26 mouse cellular contexts compared by ENCODE assay signal in genomic region chr16:65683703-65684320, GRCm38 (mm10).
DNase-seq lines count a peak whose midpoint lies in the region; ATAC-seq and TF ChIP-seq lines count a peak whose summit lies in the region.
"Had no signal": no experiment of that assay in that cellular context is flagged by ENCODE, and none has a peak within 500 bp of the region (broad histone marks: within the 10 kb centered on the region; RNA-seq: fewer than 3 reads in every experiment).

No protein-coding gene starts in this region.

- H3K4me3 ChIP-seq in hindbrain, embryonic 12.5 days = no peak overlapping the region
- no peak overlapping the region for H3K4me3 ChIP-seq in hindbrain, postnatal 0 days (ENCODE audit: low read length)
- no peak overlapping the region for H3K4me3 ChIP-seq in hindbrain, embryonic 15.5 days
- no peak overlapping the region for H3K4me3 ChIP-seq in hindbrain, embryonic 16.5 days (ENCODE audit: low read length)
- H3K4me3 ChIP-seq in neural tube, embryonic 15.5 days (replicated peaks) = no peak overlapping the region
- H3K4me3 ChIP-seq: embryonic facial prominence, embryonic 12.5 days; embryonic facial prominence, embryonic 15.5 days; gastrocnemius, adult 2 months; heart, embryonic 10.5 days; heart, embryonic 13.5 days; intestine, embryonic 15.5 days had no signal

- H3K27ac ChIP-seq in hindbrain, embryonic 12.5 days = peak overlapping the region; percentile 7; the same call in 1 of the 2 replicates
- H3K27ac ChIP-seq in hindbrain, postnatal 0 days = no peak overlapping the region
- peak overlapping the region; percentile 62; the same call in 1 of the 2 replicates for H3K27ac ChIP-seq in hindbrain, embryonic 15.5 days (replicated peaks)
- H3K27ac ChIP-seq in hindbrain, embryonic 16.5 days (ENCODE audit: low read depth, low read length) = no peak overlapping the region
- H3K27ac ChIP-seq in neural tube, embryonic 15.5 days (replicated peaks) = no peak overlapping the region
- H3K27ac ChIP-seq: embryonic facial prominence, embryonic 12.5 days; embryonic facial prominence, embryonic 15.5 days; gastrocnemius, adult 2 months; heart, embryonic 10.5 days; heart, embryonic 13.5 days; intestine, embryonic 15.5 days had no signal

- H3K27me3 ChIP-seq in hindbrain, embryonic 12.5 days = no peaks in the 10 kb centered on the region
- H3K27me3 ChIP-seq in hindbrain, postnatal 0 days (ENCODE audit: insufficient read depth, low read length) = no peaks in the 10 kb centered on the region
- H3K27me3 ChIP-seq in hindbrain, embryonic 15.5 days = no peaks in the 10 kb centered on the region
- H3K27me3 ChIP-seq in hindbrain, embryonic 16.5 days (replicated peaks; ENCODE audit: control insufficient read depth, insufficient read depth, low read length) = no peaks in the 10 kb centered on the region
- H3K27me3 ChIP-seq in neural tube, embryonic 15.5 days (replicated peaks) = no peaks in the 10 kb centered on the region
- H3K27me3 ChIP-seq: embryonic facial prominence, embryonic 12.5 days; embryonic facial prominence, embryonic 15.5 days; heart, embryonic 13.5 days; intestine, embryonic 15.5 days had no signal

- no peaks in the 10 kb centered on the region for H3K4me1 ChIP-seq in hindbrain, embryonic 12.5 days
- no peaks in the 10 kb centered on the region for H3K4me1 ChIP-seq in hindbrain, postnatal 0 days (ENCODE audit: insufficient read depth, low read length)
- no peaks in the 10 kb centered on the region for H3K4me1 ChIP-seq in hindbrain, embryonic 15.5 days (replicated peaks)
- H3K4me1 ChIP-seq in hindbrain, embryonic 16.5 days (ENCODE audit: control insufficient read depth, insufficient read depth, low read depth, low read length) = no peaks in the 10 kb centered on the region
- H3K4me1 ChIP-seq in neural tube, embryonic 15.5 days = no peaks in the 10 kb centered on the region
- H3K4me1 ChIP-seq: embryonic facial prominence, embryonic 12.5 days; embryonic facial prominence, embryonic 15.5 days; heart, embryonic 10.5 days; heart, embryonic 13.5 days; intestine, embryonic 15.5 days had no signal

- no peak overlapping the region for H3K4me2 ChIP-seq in hindbrain, embryonic 12.5 days (replicated peaks)
- no peak overlapping the region for H3K4me2 ChIP-seq in hindbrain, postnatal 0 days (ENCODE audit: low read depth, low read length)
- H3K4me2 ChIP-seq in hindbrain, embryonic 15.5 days = no peak overlapping the region
- H3K4me2 ChIP-seq in hindbrain, embryonic 16.5 days (ENCODE audit: low read length) = no peak overlapping the region
- no peak overlapping the region for H3K4me2 ChIP-seq in neural tube, embryonic 15.5 days
- H3K4me2 ChIP-seq: embryonic facial prominence, embryonic 12.5 days; embryonic facial prominence, embryonic 15.5 days; heart, embryonic 13.5 days; intestine, embryonic 15.5 days had no signal

- H3K36me3 ChIP-seq in hindbrain, embryonic 12.5 days = no peaks in the 10 kb centered on the region
- H3K36me3 ChIP-seq in hindbrain, postnatal 0 days (ENCODE audit: insufficient read depth, low read length) = no peaks in the 10 kb centered on the region
- H3K36me3 ChIP-seq in hindbrain, embryonic 15.5 days = no peaks in the 10 kb centered on the region
- H3K36me3 ChIP-seq in hindbrain, embryonic 16.5 days (ENCODE audit: control insufficient read depth, insufficient read depth, low read length) = no peaks in the 10 kb centered on the region
- no peaks in the 10 kb centered on the region for H3K36me3 ChIP-seq in neural tube, embryonic 15.5 days
- H3K36me3 ChIP-seq: embryonic facial prominence, embryonic 12.5 days; embryonic facial prominence, embryonic 15.5 days; heart, embryonic 10.5 days; heart, embryonic 13.5 days; intestine, embryonic 15.5 days had no signal

- no peak for DNase-seq in hindbrain, postnatal 0 days (ENCODE audit: low spot score)
- DNase-seq in Muller cell, postnatal 12 days (ENCODE audit: inconsistent ontology term) = peak; percentile 47
- DNase-seq in adipocyte (ENCODE audit: low spot score) = no peak
- DNase-seq: adrenal gland, adult 2 months; adrenal gland, postnatal 14 days; cerebellum, adult 11 months; cerebellum, adult 2 months; cerebellum, adult 9-11 months; cerebellum, postnatal 25 days; forebrain, postnatal 0 days; gastrocnemius, adult 2 months; gastrocnemius, postnatal 14 days; heart, adult 11 months; heart, postnatal 14 days; heart, postnatal 4 days had no signal

- no peaks in the 10 kb centered on the region for H3K9me3 ChIP-seq in hindbrain, embryonic 12.5 days (replicated peaks)
- no peaks in the 10 kb centered on the region for H3K9me3 ChIP-seq in hindbrain, postnatal 0 days (ENCODE audit: low read length)
- no peaks in the 10 kb centered on the region for H3K9me3 ChIP-seq in hindbrain, embryonic 15.5 days
- no peaks in the 10 kb centered on the region for H3K9me3 ChIP-seq in hindbrain, embryonic 16.5 days (ENCODE audit: control insufficient read depth, low read length)
- no peaks in the 10 kb centered on the region for H3K9me3 ChIP-seq in neural tube, embryonic 15.5 days (replicated peaks)
- H3K9me3 ChIP-seq: embryonic facial prominence, embryonic 12.5 days; embryonic facial prominence, embryonic 15.5 days; heart, embryonic 10.5 days; heart, embryonic 13.5 days; intestine, embryonic 15.5 days had no signal

- H3K9ac ChIP-seq in hindbrain, embryonic 12.5 days = no peak overlapping the region
- no peak overlapping the region for H3K9ac ChIP-seq in hindbrain, postnatal 0 days (replicated peaks; ENCODE audit: low read length)
- no peak overlapping the region for H3K9ac ChIP-seq in hindbrain, embryonic 15.5 days
- no peak overlapping the region for H3K9ac ChIP-seq in hindbrain, embryonic 16.5 days (ENCODE audit: low read depth, low read length)
- H3K9ac ChIP-seq in neural tube, embryonic 15.5 days (replicated peaks) = no peak overlapping the region
- H3K9ac ChIP-seq: embryonic facial prominence, embryonic 12.5 days; embryonic facial prominence, embryonic 15.5 days; forebrain, postnatal 0 days; heart, embryonic 13.5 days; intestine, embryonic 15.5 days had no signal

- TF ChIP-seq CTCF in hindbrain, postnatal 0 days (IDR thresholded peaks at IDR 0.05; ENCODE audit: low read depth) = no peak

- ATAC-seq in hindbrain, embryonic 12.5 days (ENCODE audit: low FRiP score) = peak; percentile 64; the same call in 1 of the 2 replicates
- no peak for ATAC-seq in hindbrain, postnatal 0 days
- ATAC-seq in hindbrain, embryonic 15.5 days (ENCODE audit: low FRiP score, low read depth) = no peak
- ATAC-seq in hindbrain, embryonic 16.5 days = no peak
- ATAC-seq in neural tube, embryonic 15.5 days (ENCODE audit: low FRiP score) = peak; percentile 59; the same call in 1 of the 2 replicates
- ATAC-seq: forebrain, embryonic 14.5 days; forebrain, postnatal 0 days; intestine, embryonic 15.5 days; Patski had no signal

Comparison
In these comparisons a context has a peak if more than half of its experiments do, and no peak if none do; other contexts are left out.
1. ATAC-seq: peak in hindbrain, embryonic 12.5 days (single experiment) and neural tube, embryonic 15.5 days (single experiment); none in hindbrain, postnatal 0 days (single experiment), hindbrain, embryonic 15.5 days (single experiment) and hindbrain, embryonic 16.5 days (single experiment).
2. H3K27ac ChIP-seq: peak in hindbrain, embryonic 12.5 days (single experiment) and hindbrain, embryonic 15.5 days (single experiment); none in hindbrain, postnatal 0 days (single experiment), hindbrain, embryonic 16.5 days (single experiment) and neural tube, embryonic 15.5 days (single experiment).